Mouse (Mus musculus) spleen, adult 12 weeks (tissue): Measurements from ENCODE around the gene Polr3gl.

Source experiments
- DNase-seq: peaks from one replicate; pipeline ENCODE4 v3.0.0; 2022; ENCODE audit warnings: low spot score

The Polr3gl gene

GRCm38 (mm10) chr3:96573611-96574511 lies 20.1 kb downstream of the Polr3gl start:
- DNase-seq = no peak

GRCm38 (mm10) chr3:96571896-96572698 lies 21.9 kb downstream of the Polr3gl start:
- DNase-seq = no peak

DNA sequence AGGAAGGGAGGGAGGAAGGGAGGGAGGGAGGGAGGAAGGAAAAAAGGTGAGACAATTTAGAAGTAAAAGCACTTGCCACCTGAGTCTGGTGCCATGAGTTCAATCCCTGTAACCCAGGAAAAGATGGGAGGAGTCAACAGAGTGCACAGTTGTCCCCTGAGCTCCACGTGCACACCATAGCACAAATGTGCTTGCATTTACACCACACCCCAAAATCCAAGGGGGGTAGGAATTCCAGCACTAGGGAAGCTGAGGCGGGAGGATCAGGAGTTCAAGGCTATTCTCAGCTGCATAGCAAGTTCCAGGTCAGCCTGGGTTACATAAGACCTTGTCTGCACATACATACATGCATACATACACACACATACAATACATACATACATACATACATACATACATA lies 22.6 kb downstream of the Polr3gl start:
- DNase-seq = no peak

GRCm38 (mm10) chr3:96570643-96571042 lies 23.3 kb downstream of the Polr3gl start:
- DNase-seq = no peak

GRCm38 (mm10) chr3:96569966-96570605 lies 23.9 kb downstream of the Polr3gl start:
- DNase-seq = no peak

DNA sequence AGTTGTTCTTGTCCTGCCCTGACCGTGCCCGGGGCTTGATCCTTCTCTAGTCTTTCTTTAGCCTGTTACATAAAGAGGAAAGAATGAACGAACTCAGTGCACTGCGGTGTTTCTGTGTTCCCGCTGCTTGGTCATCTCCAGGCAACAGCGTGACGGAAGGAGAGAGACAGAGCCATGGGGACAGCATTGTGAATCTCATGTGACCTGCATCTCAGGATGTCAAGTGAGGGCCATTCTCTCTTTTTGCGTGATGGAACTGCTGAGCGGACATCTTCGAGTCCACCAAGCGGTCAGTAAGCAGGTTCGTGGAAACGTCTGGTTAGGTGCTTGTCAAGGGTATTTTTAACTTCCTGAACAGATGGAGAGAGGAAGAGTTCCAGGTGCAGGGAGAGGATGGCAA lies 24.5 kb downstream of the Polr3gl start:
- no peak for DNase-seq

- no peak for DNase-seq
Measured at GRCm38 (mm10) chr3:96568605-96569004, 25.4 kb downstream of the Polr3gl start.

GRCm38 (mm10) chr3:96566661-96567450 lies 27.1 kb downstream of the Polr3gl start:
- no peak for DNase-seq

GRCm38 (mm10) chr3:96565105-96565504 lies 28.9 kb downstream of the Polr3gl start:
- DNase-seq = no peak

GRCm38 (mm10) chr3:96564633-96565032 lies 29.3 kb downstream of the Polr3gl start:
- peak; percentile 34 for DNase-seq

DNA sequence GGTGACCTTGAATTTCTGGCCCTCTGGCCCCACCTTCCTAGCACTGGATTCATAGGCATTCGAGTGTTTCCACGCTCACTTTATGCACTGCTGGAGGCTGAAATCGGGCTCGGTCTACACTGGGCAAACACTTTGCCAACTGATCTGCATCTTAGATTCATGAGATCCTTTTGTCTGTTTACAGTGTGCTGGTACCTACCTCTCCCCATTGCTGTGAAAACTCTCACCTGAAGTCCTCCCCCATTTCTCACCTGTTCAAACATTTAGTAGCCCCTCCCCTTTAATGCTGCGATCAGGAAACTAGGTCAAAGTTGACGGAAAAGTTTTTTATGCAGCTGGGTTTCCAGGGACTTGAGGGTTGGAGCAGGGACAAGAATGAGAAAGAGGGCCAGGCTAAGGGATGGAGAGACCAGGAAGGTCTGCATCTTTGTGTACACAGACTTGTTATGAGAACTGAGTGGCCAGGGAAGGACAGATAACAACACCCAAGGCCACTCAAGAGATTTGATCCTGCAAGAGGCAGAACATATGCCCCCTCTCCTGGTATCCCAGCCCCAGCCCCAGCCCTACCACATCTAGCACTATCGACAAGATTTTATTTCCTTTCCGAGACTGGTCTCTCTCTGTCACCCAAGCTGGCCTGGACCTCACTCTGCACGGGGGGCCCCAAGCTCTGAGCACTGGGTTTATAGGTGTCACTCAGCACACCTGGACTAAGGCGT lies 29.9 kb downstream of the Polr3gl start:
- DNase-seq = no peak

DNA sequence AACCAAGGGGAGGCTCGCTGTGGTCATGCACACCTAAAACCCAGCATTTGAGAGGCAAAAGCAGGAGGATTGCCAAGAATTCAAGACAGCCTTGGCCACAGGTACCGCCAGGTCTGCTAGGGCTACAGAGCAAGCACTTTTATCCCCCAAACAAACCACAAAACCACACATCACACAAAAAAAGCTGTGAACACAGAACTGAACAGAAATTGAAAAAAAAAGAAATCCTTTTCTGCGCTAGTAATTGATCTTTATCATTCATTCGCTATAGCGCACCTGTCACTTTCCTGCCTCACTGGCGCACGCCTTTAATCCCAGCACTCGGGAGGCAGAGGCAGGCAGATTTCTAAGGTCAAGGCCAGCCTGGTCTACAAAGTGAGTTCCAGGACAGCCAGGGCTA lies 30.7 kb downstream of the Polr3gl start:
- no peak for DNase-seq

GRCm38 (mm10) chr3:96561946-96562681 lies 31.9 kb downstream of the Polr3gl start:
- DNase-seq = no peak

GRCm38 (mm10) chr3:96560881-96561668 lies 32.9 kb downstream of the Polr3gl start:
- DNase-seq = no peak

DNA sequence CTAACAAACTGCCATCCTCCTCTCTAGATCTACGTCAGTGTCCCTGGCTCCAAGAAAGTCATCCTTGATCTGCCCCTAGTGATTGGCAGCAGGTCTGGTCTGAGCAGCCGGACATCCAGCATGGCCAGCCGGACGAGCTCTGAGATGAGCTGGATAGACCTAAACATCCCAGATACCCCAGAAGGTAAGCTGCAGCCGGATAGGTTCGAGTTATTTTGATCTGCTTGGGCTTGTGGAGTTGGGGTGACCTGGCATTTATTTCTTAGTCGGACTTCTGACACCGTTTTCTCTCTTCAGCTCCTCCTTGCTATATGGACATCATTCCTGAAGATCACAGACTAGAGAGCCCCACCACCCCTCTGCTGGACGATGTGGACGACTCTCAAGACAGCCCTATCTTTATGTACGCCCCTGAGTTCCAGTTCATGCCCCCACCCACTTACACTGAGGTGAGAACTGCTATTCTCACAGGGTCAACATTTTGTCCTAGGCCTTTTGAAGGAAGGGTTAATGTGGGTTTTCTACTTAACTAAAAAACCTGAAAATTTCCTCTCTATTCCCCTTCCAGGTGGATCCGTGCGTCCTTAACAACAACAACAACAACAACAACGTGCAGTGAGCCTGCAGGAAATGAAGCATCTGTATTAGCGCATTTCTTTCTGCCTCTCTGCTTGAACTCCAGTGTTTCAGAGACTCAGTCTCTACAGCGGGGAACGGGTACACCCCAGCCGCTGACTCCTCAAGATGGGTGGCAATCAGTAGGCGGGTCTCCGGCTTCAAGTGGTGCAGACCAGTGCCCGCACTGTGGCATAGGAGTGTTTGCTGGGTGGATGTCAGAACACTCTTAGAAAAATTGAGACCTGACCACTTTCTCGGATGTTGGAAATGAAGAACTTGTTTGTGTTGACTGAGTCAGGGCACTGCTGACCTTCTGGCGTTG lies 33.8 kb downstream of the Polr3gl start:
- DNase-seq = no peak

DNA sequence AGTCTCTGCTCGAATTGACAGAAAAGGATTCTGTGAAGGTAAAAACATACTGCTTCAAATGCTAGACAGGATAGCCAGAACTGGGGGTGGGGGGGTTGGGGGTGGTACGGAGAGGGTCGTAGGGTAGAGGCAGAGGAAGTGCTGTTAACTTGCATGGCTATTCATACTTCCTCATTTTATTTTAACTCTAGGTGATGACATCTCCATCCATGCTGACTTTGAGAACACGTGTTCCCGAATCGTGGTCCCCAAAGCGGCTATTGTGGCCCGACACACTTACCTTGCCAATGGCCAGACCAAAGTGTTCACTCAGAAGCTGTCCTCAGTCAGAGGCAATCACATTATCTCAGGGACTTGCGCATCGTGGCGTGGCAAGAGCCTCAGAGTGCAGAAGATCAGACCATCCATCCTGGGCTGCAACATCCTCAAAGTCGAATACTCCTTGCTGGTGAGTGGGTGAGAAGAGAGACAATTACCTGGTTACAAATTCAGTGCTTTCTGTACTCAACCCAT lies 34.5 kb downstream of the Polr3gl start:
- peak; percentile 21 for DNase-seq

- DNase-seq = peak; percentile 18
Measured at GRCm38 (mm10) chr3:96558668-96559196, 35.2 kb downstream of the Polr3gl start.

GRCm38 (mm10) chr3:96558159-96558558 lies 35.8 kb downstream of the Polr3gl start:
- peak; percentile 40 for DNase-seq
